Mouse (Mus musculus) G1E (cell line): Measurements from ENCODE around the gene Enc1. TPM values are rescaled to one million over a fixed set of nuclear protein-coding genes. Genes with fewer than 3 reads are reported as not detected.

Experiments used
- ATAC-seq: 2 replicates; pipeline ENCODE4 v1.8.0; 2016; ENCODE audit warnings: mild to moderate bottlenecking; ENCODE audit not compliant: insufficient number of reproducible peaks, poor library complexity, low FRiP score, severe bottlenecking; ENCODE audit errors: extremely low read depth
- DNase-seq: peaks from one replicate; pipeline ENCODE4 v3.0.0; 2012; ENCODE audit warnings: low spot score
- H3K27me3 ChIP-seq: 2 replicates; pipeline ENCODE4 v1.6.1; 2012; ENCODE audit warnings: mild to moderate bottlenecking, low read length, inconsistent platforms; ENCODE audit not compliant: insufficient read depth
- H3K36me3 ChIP-seq: replicated peaks from 2 replicates; pipeline ENCODE3; 2012; ENCODE audit warnings: mild to moderate bottlenecking, inconsistent platforms
- H3K4me1 ChIP-seq: 2 replicates; pipeline ENCODE4 v1.6.1; 2012; ENCODE audit warnings: low read depth, low read length, inconsistent platforms, mixed read lengths; ENCODE audit not compliant: insufficient read depth
- H3K4me3 ChIP-seq: 2 replicates; pipeline ENCODE4 v1.5.1; 2012; ENCODE audit warnings: low read depth, mild to moderate bottlenecking, inconsistent platforms, low read length, moderate library complexity, mixed read lengths
- H3K9me3 ChIP-seq: replicated peaks from 2 replicates; pipeline ENCODE4 v1.6.1; 2012; ENCODE audit warnings: inconsistent platforms
- CTCF ChIP-seq: IDR thresholded peaks from 2 replicates; pipeline ENCODE4 v1.5.1; 2012; ENCODE audit warnings: low read depth, low read length, inconsistent platforms, mixed read lengths
- GATA1 ChIP-seq: IDR thresholded peaks from 2 replicates; pipeline ENCODE4 v1.6.1; 2012; ENCODE audit warnings: borderline replicate concordance, low read length, inconsistent platforms, mixed read lengths
- GATA2 ChIP-seq: IDR thresholded peaks from 2 replicates; pipeline ENCODE4 v1.6.1; 2012; ENCODE audit warnings: low read depth, low read length, inconsistent platforms, borderline replicate concordance
- POLR2AphosphoS5 ChIP-seq: IDR thresholded peaks from 2 replicates; pipeline ENCODE4 v1.6.1; 2012; ENCODE audit warnings: low read depth, low read length, inconsistent platforms; ENCODE audit not compliant: insufficient replicate concordance
- TAL1 ChIP-seq: conservative IDR thresholded peaks from 2 replicates; pipeline ENCODE4 v1.6.1; 2012; ENCODE audit warnings: low read depth, low read length, inconsistent platforms, mixed read lengths
- polyA plus RNA-seq: library from polyadenylated mRNA; stranded (reverse); fragments of >175 nt; gene quantifications from 2 replicates; pipeline ENCODE4 v1.2.3, GENCODE M21; 2012
- total RNA-seq, 2 experiments: library from RNA; stranded (forward) in 1 of 2; stranded (reverse) in 1 of 2; fragments of 200-1000 nt in 1 of 2; fragments of >200 nt in 1 of 2; fragmentation: Nextera tagmentation in 1 of 2; gene quantifications; 2 replicates each; pipeline ENCODE4 v1.2.3; 2014 to 2017

The Enc1 gene
- total and polyA plus RNA-seq, 3 experiments: 0.20 to 0.82 (median 0.38) TPM

DNA sequence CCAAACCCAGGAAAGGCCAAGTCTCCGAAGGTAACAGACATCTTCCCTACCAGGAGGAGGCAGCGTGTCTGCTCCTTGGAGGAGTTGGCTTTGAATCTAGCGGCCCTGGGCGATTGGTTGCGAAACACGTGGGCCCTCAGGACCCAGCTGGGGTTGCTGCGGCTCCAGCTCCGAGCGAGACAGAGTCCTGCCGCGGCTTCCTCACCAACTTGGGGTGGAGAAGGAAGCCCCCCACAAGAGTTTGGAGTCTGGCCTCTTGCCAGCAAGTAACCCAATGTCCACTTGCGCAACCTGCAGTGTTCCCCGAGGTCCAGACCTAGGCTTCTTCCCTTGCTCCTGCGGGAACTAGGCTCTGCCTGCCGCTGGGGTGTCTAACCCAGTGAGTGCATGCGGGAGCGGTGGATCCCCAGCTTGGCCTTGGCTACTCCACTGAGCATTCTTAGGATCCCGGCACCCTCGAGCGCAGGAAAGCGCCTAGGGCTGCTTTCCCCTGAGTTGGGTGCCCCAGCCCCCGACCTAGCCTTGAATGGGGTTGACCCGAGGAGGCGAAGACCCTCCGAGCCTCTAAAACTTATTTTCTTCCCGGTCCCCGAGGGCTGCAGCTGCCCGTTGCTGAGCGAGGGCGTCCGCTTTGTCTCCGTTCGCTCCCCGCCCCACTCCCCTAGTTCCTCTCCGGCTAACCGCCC is 483 bp upstream of the Enc1 start:
- Histone ChIP-seq H3K9me3 (peaks cover 8% of the 10 kb centered on the region; the same call in 1 of the 2 replicates), H3K4me3 (peak overlapping the region; percentile 44; the same call in 1 of the 2 replicates), H3K4me1 (no peaks in the 10 kb centered on the region), H3K36me3 (no peaks in the 10 kb centered on the region), H3K27me3 (peaks cover 34% of the 10 kb centered on the region)
- TF ChIP-seq TAL1 (no peak), GATA1 (no peak), POLR2AphosphoS5 (no peak), GATA2 (no peak), CTCF (no peak)
- no peak for DNase-seq
- no peak for ATAC-seq

DNA sequence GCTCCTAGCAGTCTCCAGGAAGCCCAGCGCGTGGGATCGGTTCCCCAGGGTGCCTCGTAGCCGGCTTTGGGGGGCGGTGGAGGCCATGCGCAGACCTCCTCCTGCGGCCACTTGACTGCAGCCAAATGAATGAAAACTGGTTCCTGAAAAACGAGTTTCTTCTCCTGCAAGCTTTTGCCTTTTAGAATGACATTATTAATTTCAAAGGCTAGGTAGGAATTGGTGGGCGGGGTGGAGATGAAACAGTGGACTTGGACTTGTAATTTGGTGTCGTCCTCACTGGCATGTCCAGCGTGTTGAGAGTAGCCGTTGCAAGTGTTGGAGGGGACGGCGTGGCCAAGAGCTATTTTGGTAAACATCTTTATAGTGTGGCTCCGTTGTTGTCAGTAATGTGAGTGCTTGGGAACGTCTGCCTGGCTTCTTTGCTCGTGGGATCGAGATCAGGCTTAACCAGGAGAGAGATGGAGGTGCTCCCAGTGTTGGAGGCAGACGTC is 929 bp downstream of the Enc1 start:
- H3K4me1 ChIP-seq: no peaks in the 10 kb centered on the region
- peaks cover 8% of the 10 kb centered on the region; the same call in 1 of the 2 replicates for H3K9me3 ChIP-seq
- DNase-seq (no peak), ATAC-seq (no peak)
- H3K36me3 ChIP-seq: no peaks in the 10 kb centered on the region
- TF ChIP-seq POLR2AphosphoS5: no peak
- no peak for TF ChIP-seq GATA2
- no peak for TF ChIP-seq CTCF
- TF ChIP-seq TAL1: no peak
- no peak for TF ChIP-seq GATA1
- H3K4me3 ChIP-seq: peak overlapping the region; percentile 65
- peaks cover 39% of the 10 kb centered on the region for H3K27me3 ChIP-seq

DNA sequence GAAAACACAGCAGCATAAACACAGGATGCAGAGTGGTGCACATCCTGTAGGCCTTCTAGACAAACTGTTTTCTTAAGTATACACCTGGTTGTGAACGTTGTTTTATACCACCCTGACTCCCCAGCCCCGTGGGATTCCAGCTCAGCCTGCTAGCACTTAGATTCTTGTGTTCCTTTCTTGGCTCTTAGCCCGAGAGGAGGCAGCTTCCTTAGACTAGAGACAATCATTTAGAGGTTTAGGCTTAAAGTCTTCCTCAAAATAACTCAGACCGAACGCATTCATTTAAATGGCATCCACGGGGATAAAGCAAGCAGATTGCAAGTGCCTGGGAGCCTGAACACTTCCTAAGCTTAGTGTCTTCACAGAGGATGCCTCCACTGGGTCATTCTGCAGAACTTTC is 1.8 kb downstream of the Enc1 start:
- peaks cover 8% of the 10 kb centered on the region; the same call in 1 of the 2 replicates for H3K9me3 ChIP-seq
- peaks cover 43% of the 10 kb centered on the region for H3K27me3 ChIP-seq
- H3K4me3 ChIP-seq: no peak overlapping the region
- TF ChIP-seq POLR2AphosphoS5 (no peak), GATA1 (no peak), GATA2 (no peak), TAL1 (no peak)
- DNase-seq (no peak), ATAC-seq (no peak)
- no peaks in the 10 kb centered on the region for H3K36me3 ChIP-seq
- no peaks in the 10 kb centered on the region for H3K4me1 ChIP-seq

DNA sequence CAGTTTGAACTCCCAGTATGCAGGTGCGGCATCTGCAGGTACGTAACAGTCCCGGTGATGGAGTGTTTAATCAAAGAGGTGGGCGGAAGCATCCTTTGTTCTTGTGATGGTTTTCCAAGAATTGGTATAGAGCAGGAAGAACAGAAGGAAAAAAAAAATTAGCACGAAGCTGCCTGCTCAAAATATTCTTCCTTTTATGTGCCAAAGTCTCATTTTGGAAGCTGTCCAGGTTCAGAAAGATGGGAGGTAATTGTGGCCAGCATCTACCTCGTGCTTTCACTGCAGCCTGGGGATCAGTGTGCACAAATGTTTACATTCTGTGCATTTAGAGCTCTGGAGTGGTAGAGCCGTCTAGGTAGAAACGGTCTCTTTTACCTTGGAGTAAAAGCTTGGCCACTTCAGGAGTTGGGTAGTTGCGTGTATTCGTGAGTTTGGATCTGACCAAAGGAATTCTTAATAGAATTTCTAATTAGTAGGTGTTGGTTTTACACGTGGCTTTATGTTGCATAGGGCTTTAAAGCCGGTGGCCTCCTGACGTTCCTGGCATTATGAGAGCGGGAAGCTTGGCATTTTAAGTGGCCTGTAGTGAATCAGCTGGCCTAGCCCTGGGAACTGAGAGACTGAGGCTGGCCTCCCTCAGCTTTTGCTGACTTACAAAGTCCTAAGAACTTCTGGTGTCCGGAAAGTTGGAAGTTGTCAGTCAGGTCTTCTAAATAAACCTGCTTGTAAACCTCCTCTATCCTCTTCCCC is 3.2 kb downstream of the Enc1 start:
- TF ChIP-seq GATA1: no peak
- no peak for TF ChIP-seq TAL1
- no peak for TF ChIP-seq GATA2
- Histone ChIP-seq H3K4me3 (no peak overlapping the region), H3K9me3 (peaks cover 8% of the 10 kb centered on the region; the same call in 1 of the 2 replicates), H3K27me3 (peaks cover 46% of the 10 kb centered on the region), H3K4me1 (no peaks in the 10 kb centered on the region), H3K36me3 (no peaks in the 10 kb centered on the region)
- ATAC-seq (no peak), DNase-seq (no peak)

DNA sequence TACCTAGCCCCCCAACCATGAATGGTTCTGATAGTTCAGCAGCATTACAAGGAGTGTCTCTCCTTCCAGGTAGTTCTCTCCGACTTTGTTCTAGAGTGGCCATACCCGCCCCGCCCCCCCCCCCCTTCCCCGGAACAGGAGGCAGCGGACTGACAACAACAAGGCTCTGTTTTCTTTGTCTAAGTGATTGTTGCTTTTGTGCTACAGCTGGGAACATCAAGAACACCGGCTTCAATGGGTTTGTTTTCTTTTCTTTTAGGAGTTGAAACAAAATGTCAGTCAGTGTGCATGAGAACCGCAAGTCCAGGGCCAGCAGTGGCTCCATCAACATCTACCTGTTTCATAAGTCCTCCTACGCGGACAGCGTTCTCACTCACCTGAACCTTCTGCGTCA is 3.8 kb downstream of the Enc1 start:
- Histone ChIP-seq H3K36me3 (no peaks in the 10 kb centered on the region), H3K4me3 (no peak overlapping the region), H3K27me3 (peaks cover 44% of the 10 kb centered on the region), H3K4me1 (no peaks in the 10 kb centered on the region), H3K9me3 (peaks cover 8% of the 10 kb centered on the region; the same call in 1 of the 2 replicates)
- TF ChIP-seq GATA2 (no peak), CTCF (no peak), TAL1 (no peak), POLR2AphosphoS5 (no peak), GATA1 (no peak)
- no peak for ATAC-seq
- DNase-seq: no peak

DNA sequence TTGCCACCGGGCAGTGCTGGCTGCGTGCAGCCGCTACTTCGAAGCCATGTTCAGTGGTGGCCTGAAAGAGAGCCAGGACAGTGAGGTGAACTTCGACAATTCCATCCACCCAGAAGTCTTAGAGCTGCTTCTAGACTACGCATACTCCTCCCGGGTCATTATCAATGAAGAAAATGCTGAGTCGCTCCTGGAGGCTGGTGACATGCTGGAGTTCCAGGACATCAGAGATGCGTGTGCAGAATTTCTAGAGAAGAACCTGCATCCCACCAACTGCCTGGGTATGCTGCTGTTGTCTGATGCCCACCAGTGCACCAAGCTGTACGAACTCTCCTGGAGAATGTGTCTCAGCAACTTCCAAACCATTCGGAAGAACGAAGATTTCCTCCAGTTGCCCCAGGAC is 4.3 kb downstream of the Enc1 start:
- no peak for ATAC-seq
- Histone ChIP-seq H3K27me3 (peaks cover 42% of the 10 kb centered on the region), H3K36me3 (no peaks in the 10 kb centered on the region), H3K4me3 (no peak overlapping the region), H3K9me3 (peaks cover 8% of the 10 kb centered on the region; the same call in 1 of the 2 replicates), H3K4me1 (no peaks in the 10 kb centered on the region)
- no peak for DNase-seq
- TF ChIP-seq CTCF (no peak), TAL1 (no peak), GATA1 (no peak), GATA2 (no peak), POLR2AphosphoS5 (no peak)
